7 mouse cellular contexts compared by ENCODE assay signal in the genomic region with DNA sequence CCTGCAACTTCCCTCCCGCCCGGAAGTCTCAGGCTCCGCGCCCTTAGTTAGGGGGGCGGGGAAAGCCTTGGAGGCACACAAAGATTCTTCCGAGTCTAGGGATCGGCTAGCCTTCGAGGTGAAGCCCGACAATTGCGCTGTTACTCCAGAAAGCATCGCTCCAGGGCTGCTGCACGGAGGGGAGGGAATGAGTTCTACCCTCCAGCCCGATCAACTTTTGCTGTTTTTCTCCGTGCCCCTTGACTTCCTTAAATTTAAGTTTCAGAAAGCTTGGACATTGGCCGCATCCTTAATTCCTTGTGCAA. TPM values are rescaled to one million over a fixed set of nuclear protein-coding genes. Genes with fewer than 3 reads are reported as not detected.
A peak's percentile ranks its signal among the peaks of the same experiment; 100 is the strongest.
DNase-seq lines count a peak whose midpoint lies in the region; ATAC-seq and TF ChIP-seq lines count a peak whose summit lies in the region.

No protein-coding gene starts in this region.

- H3K9me3 ChIP-seq in megakaryocyte, embryonic 14.5 days = no peaks in the 10 kb centered on the region
- no peaks in the 10 kb centered on the region for H3K9me3 ChIP-seq in forebrain, embryonic 12.5 days
- H3K9me3 ChIP-seq in limb, embryonic 14.5 days (ENCODE audit: control insufficient read depth, low read length) = no peaks in the 10 kb centered on the region
- no peaks in the 10 kb centered on the region for H3K9me3 ChIP-seq in stomach, embryonic 15.5 days

- peak overlapping the region; percentile 77 for H3K4me2 ChIP-seq in forebrain, embryonic 12.5 days
- peak overlapping the region; percentile 74 for H3K4me2 ChIP-seq in limb, embryonic 14.5 days (replicated peaks; ENCODE audit: low read depth, low read length, severe bottlenecking)
- peak overlapping the region; percentile 86 for H3K4me2 ChIP-seq in stomach, embryonic 15.5 days

- H3K4me1 ChIP-seq in megakaryocyte, embryonic 14.5 days = peaks cover 53% of the 10 kb centered on the region
- peaks cover 33% of the 10 kb centered on the region for H3K4me1 ChIP-seq in forebrain, embryonic 12.5 days
- H3K4me1 ChIP-seq in limb, embryonic 14.5 days (ENCODE audit: control insufficient read depth, insufficient read depth, low read length) = peaks cover 23% of the 10 kb centered on the region
- peaks cover 21% of the 10 kb centered on the region; the same call in 1 of the 2 replicates for H3K4me1 ChIP-seq in stomach, embryonic 15.5 days

- peaks cover 3% of the 10 kb centered on the region for H3K36me3 ChIP-seq in megakaryocyte, embryonic 14.5 days (replicated peaks; ENCODE audit: low read length)
- H3K36me3 ChIP-seq in forebrain, embryonic 12.5 days (replicated peaks) = no peaks in the 10 kb centered on the region
- H3K36me3 ChIP-seq in limb, embryonic 14.5 days (ENCODE audit: control insufficient read depth, insufficient read depth, low read length) = peaks cover under 1% of the 10 kb centered on the region
- H3K36me3 ChIP-seq in stomach, embryonic 15.5 days = no peaks in the 10 kb centered on the region; the same call in 1 of the 2 replicates

- H3K27me3 ChIP-seq in megakaryocyte, embryonic 14.5 days (replicated peaks) = no peaks in the 10 kb centered on the region
- no peaks in the 10 kb centered on the region for H3K27me3 ChIP-seq in forebrain, embryonic 12.5 days
- H3K27me3 ChIP-seq in limb, embryonic 14.5 days (ENCODE audit: control insufficient read depth, insufficient read depth, low read length) = no peaks in the 10 kb centered on the region
- H3K27me3 ChIP-seq in stomach, embryonic 15.5 days (replicated peaks) = no peaks in the 10 kb centered on the region

- 0% methylated on average over 15 of the region's 15 CpGs for WGBS in forebrain, embryonic 12.5 days
- WGBS in limb, embryonic 14.5 days = 1% methylated on average over 15 of the region's 15 CpGs
- WGBS in stomach, embryonic 15.5 days = under 1% methylated on average over 15 of the region's 15 CpGs

- H3K4me3 ChIP-seq in megakaryocyte, embryonic 14.5 days (replicated peaks) = peak overlapping the region; percentile 96
- H3K4me3 ChIP-seq in forebrain, embryonic 12.5 days (replicated peaks) = peak overlapping the region; percentile 95
- H3K4me3 ChIP-seq in limb, embryonic 14.5 days (replicated peaks; ENCODE audit: low read length) = peak overlapping the region; percentile 98
- H3K4me3 ChIP-seq in stomach, embryonic 15.5 days (replicated peaks) = peak overlapping the region; percentile 94

- H3K27ac ChIP-seq in forebrain, embryonic 12.5 days = peak overlapping the region; percentile 99
- peak overlapping the region; percentile 90 for H3K27ac ChIP-seq in limb, embryonic 14.5 days (replicated peaks; ENCODE audit: low read depth, low read length)
- peak overlapping the region; percentile 92 for H3K27ac ChIP-seq in stomach, embryonic 15.5 days

- TF ChIP-seq POLR2A in limb, embryonic 14.5 days (IDR thresholded peaks at IDR 0.05; ENCODE audit: borderline replicate concordance, extremely low read depth, insufficient read depth, insufficient read length) = peak; percentile 80; the same call in 1 of the 2 replicates

- DNase-seq in limb, embryonic 14.5 days (ENCODE audit: low spot score) = no peak
- DNase-seq in cerebellum, postnatal 10 days = no peak
- no peak for DNase-seq in layer of hippocampus, adult 9-11 months

- no peak for ATAC-seq in megakaryocyte, adult 5-6 weeks (ENCODE audit: poor library complexity, severe bottlenecking)
- ATAC-seq in forebrain, embryonic 12.5 days (ENCODE audit: low FRiP score) = no peak
- ATAC-seq in limb, embryonic 14.5 days (ENCODE audit: low FRiP score, low read depth) = no peak
- ATAC-seq in stomach, embryonic 15.5 days (ENCODE audit: insufficient read depth, low FRiP score, low read depth) = no peak

- peak overlapping the region; percentile 72 for H3K9ac ChIP-seq in forebrain, embryonic 12.5 days
- peak overlapping the region; percentile 57 for H3K9ac ChIP-seq in limb, embryonic 14.5 days (ENCODE audit: low read depth, low read length, severe bottlenecking)
- H3K9ac ChIP-seq in stomach, embryonic 15.5 days = peak overlapping the region; percentile 68

RNA-seq across cellular contexts. Expression of a gene that starts 1.9 kb away (rescaled TPM):
- 0.78 and 3.8 TPM in 2 replicates for polyA plus RNA-seq in megakaryocyte, embryonic 14.5 days (2012; ENCODE audit: insufficient read depth, low replicate concordance)
- 83.5 and 87.5 TPM in 2 replicates for total RNA-seq in megakaryocyte, adult 5-6 weeks (2015)
- total RNA-seq in megakaryocyte, adult 5-6 weeks (2017) = 89.8 and 96.9 TPM in 2 replicates
- 42.1 and 52.7 TPM in 2 replicates for polyA plus RNA-seq in forebrain, embryonic 12.5 days (2016; fragmentation: Nextera tagmentation; extraction: Ambion mirVana)
- polyA plus RNA-seq in limb, embryonic 14.5 days (2012; rRNA removed) = 77.0 and 121 TPM in 2 replicates
- polyA plus RNA-seq in limb, embryonic 14.5 days (2014; fragmentation: Nextera tagmentation; extraction: Ambion mirVana) = 35.7 and 39.0 TPM in 2 replicates
- polyA plus RNA-seq in stomach, embryonic 15.5 days (2015; fragmentation: Nextera tagmentation; extraction: Ambion mirVana) = 27.1 and 28.4 TPM in 2 replicates

RNA-seq across cellular contexts. Expression of a gene that starts 56.7 kb away (rescaled TPM):
- 50.4 and 95.7 TPM in 2 replicates for polyA plus RNA-seq in megakaryocyte, embryonic 14.5 days (2012; ENCODE audit: insufficient read depth, low replicate concordance)
- total RNA-seq in megakaryocyte, adult 5-6 weeks (2015) = 27.4 and 47.7 TPM in 2 replicates
- total RNA-seq in megakaryocyte, adult 5-6 weeks (2017) = 33.6 and 35.4 TPM in 2 replicates
- polyA plus RNA-seq in forebrain, embryonic 12.5 days (2016; fragmentation: Nextera tagmentation; extraction: Ambion mirVana) = 50.8 and 52.1 TPM in 2 replicates
- 177 and 268 TPM in 2 replicates for polyA plus RNA-seq in limb, embryonic 14.5 days (2012; rRNA removed)
- polyA plus RNA-seq in limb, embryonic 14.5 days (2014; fragmentation: Nextera tagmentation; extraction: Ambion mirVana) = 41.3 and 46.7 TPM in 2 replicates
- polyA plus RNA-seq in stomach, embryonic 15.5 days (2015; fragmentation: Nextera tagmentation; extraction: Ambion mirVana) = 63.1 and 71.1 TPM in 2 replicates
